Mouse (Mus musculus): ENCODE results near the gene Gch1. TPM values are rescaled to one million over a fixed set of nuclear protein-coding genes. Genes with fewer than 3 reads are reported as not detected.

Gch1 gene
- polyA plus RNA-seq, 1 experiment from 2014 or later: 1.5 TPM

GRCm38 (mm10) chr14:47224476-47225325 is 35.5 kb upstream of the Gch1 start:
- no peak for ATAC-seq
- Histone ChIP-seq H3K4me2 (ENCODE audit: low read length) (no peak overlapping the region), H3K4me3 (replicated peaks; ENCODE audit: low read length) (no peak overlapping the region), H3K27ac (ENCODE audit: low read length) (no peak overlapping the region), H3K9ac (replicated peaks; ENCODE audit: low read depth, low read length) (no peak overlapping the region), H3K4me1 (replicated peaks; ENCODE audit: control insufficient read depth, insufficient read depth, low read length) (no peaks in the 10 kb centered on the region), H3K27me3 (replicated peaks; ENCODE audit: control insufficient read depth, insufficient read depth, low read length) (no peaks in the 10 kb centered on the region), H3K9me3 (ENCODE audit: control insufficient read depth, low read length) (no peaks in the 10 kb centered on the region), H3K36me3 (ENCODE audit: control insufficient read depth, insufficient read depth) (no peaks in the 10 kb centered on the region)
- 78% methylated on average over 10 of the region's 10 CpGs for WGBS

- no peak overlapping the region for H3K27ac ChIP-seq (ENCODE audit: low read length)
- 85% methylated on average over 11 of the region's 11 CpGs for WGBS
- H3K4me2 ChIP-seq (ENCODE audit: low read length): no peak overlapping the region
- H3K27me3 ChIP-seq (replicated peaks; ENCODE audit: control insufficient read depth, insufficient read depth, low read length): no peaks in the 10 kb centered on the region
- ATAC-seq: no peak
- no peak overlapping the region for H3K4me3 ChIP-seq (replicated peaks; ENCODE audit: low read length)
- no peak overlapping the region for H3K9ac ChIP-seq (replicated peaks; ENCODE audit: low read depth, low read length)
- H3K4me1 ChIP-seq (replicated peaks; ENCODE audit: control insufficient read depth, insufficient read depth, low read length): no peaks in the 10 kb centered on the region
- H3K36me3 ChIP-seq (ENCODE audit: control insufficient read depth, insufficient read depth): no peaks in the 10 kb centered on the region
- no peaks in the 10 kb centered on the region for H3K9me3 ChIP-seq (ENCODE audit: control insufficient read depth, low read length)
Observed at GRCm38 (mm10) chr14:47222631-47223450, 33.6 kb upstream of the Gch1 start.

- no peak for ATAC-seq
- 87% methylated on average over 11 of the region's 11 CpGs for WGBS
Observed at GRCm38 (mm10) chr14:47221567-47221966, 32.4 kb upstream of the Gch1 start.

GRCm38 (mm10) chr14:47220231-47221025 is 31.2 kb upstream of the Gch1 start:
- no peaks in the 10 kb centered on the region for H3K4me1 ChIP-seq (replicated peaks; ENCODE audit: control insufficient read depth, insufficient read depth, low read length)
- no peak overlapping the region for H3K4me2 ChIP-seq (ENCODE audit: low read length)
- no peak overlapping the region for H3K27ac ChIP-seq (ENCODE audit: low read length)
- 86% methylated on average over 8 of the region's 8 CpGs for WGBS
- H3K36me3 ChIP-seq (ENCODE audit: control insufficient read depth, insufficient read depth): no peaks in the 10 kb centered on the region
- H3K9me3 ChIP-seq (ENCODE audit: control insufficient read depth, low read length): no peaks in the 10 kb centered on the region
- ATAC-seq: no peak
- no peak overlapping the region for H3K4me3 ChIP-seq (replicated peaks; ENCODE audit: low read length)
- no peak overlapping the region for H3K9ac ChIP-seq (replicated peaks; ENCODE audit: low read depth, low read length)
- no peaks in the 10 kb centered on the region for H3K27me3 ChIP-seq (replicated peaks; ENCODE audit: control insufficient read depth, insufficient read depth, low read length)

More at GRCm38 (mm10) chr14:47221567-47221966, 32.4 kb upstream of the Gch1 start:
- Histone ChIP-seq H3K4me2 (ENCODE audit: low read length) (no peak overlapping the region), H3K4me3 (replicated peaks; ENCODE audit: low read length) (no peak overlapping the region), H3K9ac (replicated peaks; ENCODE audit: low read depth, low read length) (no peak overlapping the region), H3K36me3 (ENCODE audit: control insufficient read depth, insufficient read depth) (no peaks in the 10 kb centered on the region), H3K27ac (ENCODE audit: low read length) (no peak overlapping the region), H3K4me1 (replicated peaks; ENCODE audit: control insufficient read depth, insufficient read depth, low read length) (no peaks in the 10 kb centered on the region), H3K27me3 (replicated peaks; ENCODE audit: control insufficient read depth, insufficient read depth, low read length) (no peaks in the 10 kb centered on the region), H3K9me3 (ENCODE audit: control insufficient read depth, low read length) (no peaks in the 10 kb centered on the region)

GRCm38 (mm10) chr14:47218766-47219606 is 29.8 kb upstream of the Gch1 start:
- Histone ChIP-seq H3K4me2 (ENCODE audit: low read length) (no peak overlapping the region), H3K27me3 (replicated peaks; ENCODE audit: control insufficient read depth, insufficient read depth, low read length) (no peaks in the 10 kb centered on the region), H3K27ac (ENCODE audit: low read length) (no peak overlapping the region), H3K9ac (replicated peaks; ENCODE audit: low read depth, low read length) (no peak overlapping the region), H3K9me3 (ENCODE audit: control insufficient read depth, low read length) (no peaks in the 10 kb centered on the region), H3K36me3 (ENCODE audit: control insufficient read depth, insufficient read depth) (no peaks in the 10 kb centered on the region), H3K4me3 (replicated peaks; ENCODE audit: low read length) (no peak overlapping the region), H3K4me1 (replicated peaks; ENCODE audit: control insufficient read depth, insufficient read depth, low read length) (no peaks in the 10 kb centered on the region)
- WGBS: 88% methylated on average over 9 of the region's 9 CpGs
- no peak for ATAC-seq

GRCm38 (mm10) chr14:47216541-47216940 is 27.3 kb upstream of the Gch1 start:
- H3K9me3 ChIP-seq (ENCODE audit: control insufficient read depth, low read length): no peaks in the 10 kb centered on the region
- no peaks in the 10 kb centered on the region for H3K4me1 ChIP-seq (replicated peaks; ENCODE audit: control insufficient read depth, insufficient read depth, low read length)
- WGBS: 92% methylated on average over 2 of the region's 2 CpGs
- no peak for ATAC-seq
- no peaks in the 10 kb centered on the region for H3K27me3 ChIP-seq (replicated peaks; ENCODE audit: control insufficient read depth, insufficient read depth, low read length)
- no peak overlapping the region for H3K4me3 ChIP-seq (replicated peaks; ENCODE audit: low read length)
- H3K9ac ChIP-seq (replicated peaks; ENCODE audit: low read depth, low read length): no peak overlapping the region
- H3K27ac ChIP-seq (ENCODE audit: low read length): no peak overlapping the region
- no peaks in the 10 kb centered on the region for H3K36me3 ChIP-seq (ENCODE audit: control insufficient read depth, insufficient read depth)
- H3K4me2 ChIP-seq (ENCODE audit: low read length): no peak overlapping the region

GRCm38 (mm10) chr14:47214367-47214766 is 25.2 kb upstream of the Gch1 start:
- no peaks in the 10 kb centered on the region for H3K36me3 ChIP-seq (ENCODE audit: control insufficient read depth, insufficient read depth)
- H3K27me3 ChIP-seq (replicated peaks; ENCODE audit: control insufficient read depth, insufficient read depth, low read length): no peaks in the 10 kb centered on the region
- no peak overlapping the region for H3K4me3 ChIP-seq (replicated peaks; ENCODE audit: low read length)
- H3K27ac ChIP-seq (ENCODE audit: low read length): no peak overlapping the region
- H3K9ac ChIP-seq (replicated peaks; ENCODE audit: low read depth, low read length): no peak overlapping the region
- H3K4me2 ChIP-seq (ENCODE audit: low read length): no peak overlapping the region
- WGBS: 78% methylated on average over 5 of the region's 5 CpGs
- no peaks in the 10 kb centered on the region for H3K4me1 ChIP-seq (replicated peaks; ENCODE audit: control insufficient read depth, insufficient read depth, low read length)
- no peak for ATAC-seq
- H3K9me3 ChIP-seq (ENCODE audit: control insufficient read depth, low read length): no peaks in the 10 kb centered on the region

GRCm38 (mm10) chr14:47213305-47213704 is 24.1 kb upstream of the Gch1 start:
- no peaks in the 10 kb centered on the region for H3K4me1 ChIP-seq (replicated peaks; ENCODE audit: control insufficient read depth, insufficient read depth, low read length)
- H3K4me3 ChIP-seq (replicated peaks; ENCODE audit: low read length): no peak overlapping the region
- no peaks in the 10 kb centered on the region for H3K27me3 ChIP-seq (replicated peaks; ENCODE audit: control insufficient read depth, insufficient read depth, low read length)
- H3K36me3 ChIP-seq (ENCODE audit: control insufficient read depth, insufficient read depth): no peaks in the 10 kb centered on the region
- H3K9me3 ChIP-seq (ENCODE audit: control insufficient read depth, low read length): no peaks in the 10 kb centered on the region
- no peak overlapping the region for H3K27ac ChIP-seq (ENCODE audit: low read length)
- 92% methylated on average over 4 of the region's 4 CpGs for WGBS
- no peak overlapping the region for H3K9ac ChIP-seq (replicated peaks; ENCODE audit: low read depth, low read length)
- ATAC-seq: no peak
- H3K4me2 ChIP-seq (ENCODE audit: low read length): no peak overlapping the region
